Mouse (Mus musculus): ENCODE results near the gene Zrsr1.

The Zrsr1 gene

DNA sequence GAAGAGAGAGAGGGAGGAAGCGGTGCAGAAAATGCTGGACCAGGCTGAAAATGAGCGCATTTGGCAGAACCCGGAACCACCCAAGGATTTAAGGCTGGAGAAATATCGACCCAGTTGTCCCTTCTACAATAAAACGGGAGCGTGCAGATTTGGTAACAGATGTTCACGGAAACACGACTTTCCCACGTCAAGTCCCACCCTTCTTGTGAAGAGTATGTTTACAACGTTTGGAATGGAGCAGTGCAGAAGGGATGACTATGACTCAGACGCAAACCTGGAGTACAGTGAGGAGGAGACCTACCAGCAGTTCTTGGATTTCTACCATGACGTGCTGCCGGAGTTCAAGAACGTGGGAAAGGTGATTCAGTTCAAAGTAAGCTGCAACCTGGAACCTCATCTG lies 1.8 kb downstream of the Zrsr1 start:
- DNase-seq, result no peak

DNA sequence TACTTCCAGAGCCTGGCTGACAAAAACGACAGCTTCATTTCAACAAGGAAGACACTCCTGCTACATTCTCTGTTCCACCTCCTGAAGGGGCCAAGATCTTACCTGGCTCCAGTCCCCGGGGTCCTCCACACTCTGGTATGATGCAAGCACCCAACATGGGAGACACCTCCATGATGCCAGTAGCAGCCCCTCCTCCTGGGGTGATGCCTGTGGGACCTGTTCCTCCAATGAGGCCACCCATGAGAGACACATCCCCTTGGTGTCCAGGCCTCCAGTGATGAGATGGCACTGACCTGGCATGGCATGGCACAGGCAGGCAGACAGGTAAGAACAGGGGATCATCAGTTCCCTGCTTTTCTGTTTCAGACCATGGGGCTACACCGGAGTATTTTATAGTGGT lies 6.4 kb downstream of the Zrsr1 start:
- no peak for DNase-seq

GRCm38 (mm10) chr11:22978711-22979110 lies 6.9 kb downstream of the Zrsr1 start:
- DNase-seq, result no peak

- no peak for DNase-seq
Observed at GRCm38 (mm10) chr11:22979221-22979620, 7.4 kb downstream of the Zrsr1 start.

GRCm38 (mm10) chr11:22981041-22981440 lies 9.2 kb downstream of the Zrsr1 start:
- no peak for DNase-seq

DNA sequence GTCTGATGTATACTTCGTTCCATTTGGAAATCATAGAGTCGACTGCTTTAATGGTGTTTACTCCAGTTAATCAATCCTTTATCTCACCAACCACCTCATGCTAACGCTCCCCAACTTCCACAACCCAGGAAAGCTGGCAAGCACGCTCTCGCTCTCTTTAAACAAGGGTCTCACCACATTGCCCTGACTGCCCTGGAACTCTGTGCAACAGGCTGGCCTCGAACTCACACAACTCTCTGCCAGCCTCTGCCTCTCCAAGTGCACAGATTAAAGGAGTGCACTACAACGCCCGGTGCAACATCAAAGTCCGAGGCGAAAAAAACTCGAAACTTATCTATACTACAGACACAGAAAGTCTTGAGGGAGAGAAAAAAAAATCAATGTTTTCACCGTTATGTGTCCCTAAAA lies 9.7 kb downstream of the Zrsr1 start:
- no peak for DNase-seq

DNA sequence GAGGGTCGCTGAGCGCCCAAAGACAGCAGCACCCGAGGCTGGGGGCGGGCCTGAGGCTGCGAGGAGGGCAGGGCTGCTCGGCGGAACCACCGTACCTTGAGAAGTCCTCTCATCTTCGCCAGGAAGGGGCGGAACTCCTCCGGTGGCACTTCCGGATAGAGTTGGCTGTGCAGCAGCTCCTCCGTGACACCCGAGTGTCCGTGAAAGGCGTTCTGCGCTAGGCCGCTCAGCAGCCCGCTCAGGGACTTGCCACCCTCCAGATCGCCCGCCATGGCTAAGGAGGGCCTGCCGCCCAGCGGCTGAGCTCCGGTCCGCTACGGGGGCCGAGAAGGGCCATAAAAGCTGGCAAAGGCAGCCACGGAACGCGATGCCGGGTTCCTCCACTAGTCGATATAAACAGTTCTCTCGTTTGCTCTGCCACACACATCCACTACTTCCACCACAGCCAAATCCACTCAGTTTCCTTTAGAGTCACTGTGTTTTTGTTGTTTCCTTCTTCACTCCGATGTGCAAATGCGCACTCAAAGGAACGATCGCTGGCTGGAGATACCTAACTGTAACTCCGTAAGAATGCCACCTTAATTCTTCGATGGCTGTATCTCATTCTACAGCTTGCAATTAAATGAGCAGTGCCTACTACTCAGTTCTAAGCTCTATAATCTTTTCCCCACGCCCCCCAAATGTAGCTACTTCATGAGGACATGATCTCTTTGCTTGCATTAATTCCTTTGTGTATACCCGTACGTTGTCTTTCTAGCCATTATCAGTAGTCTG lies 10.4 kb downstream of the Zrsr1 start, which contains the start of the genes Gm28048 and Commd1:
Gm28048 (minus strand) TSS at position 107 of the 774 bp plus-strand sequence.
Commd1 (minus strand) TSS at position 399 of the 774 bp plus-strand sequence.
- peak; percentile 98 for DNase-seq

- no peak for DNase-seq
Observed at GRCm38 (mm10) chr11:22982846-22983245, 11.0 kb downstream of the Zrsr1 start.

- DNase-seq, result no peak
Observed at GRCm38 (mm10) chr11:22985510-22985909, 13.7 kb downstream of the Zrsr1 start.

DNA sequence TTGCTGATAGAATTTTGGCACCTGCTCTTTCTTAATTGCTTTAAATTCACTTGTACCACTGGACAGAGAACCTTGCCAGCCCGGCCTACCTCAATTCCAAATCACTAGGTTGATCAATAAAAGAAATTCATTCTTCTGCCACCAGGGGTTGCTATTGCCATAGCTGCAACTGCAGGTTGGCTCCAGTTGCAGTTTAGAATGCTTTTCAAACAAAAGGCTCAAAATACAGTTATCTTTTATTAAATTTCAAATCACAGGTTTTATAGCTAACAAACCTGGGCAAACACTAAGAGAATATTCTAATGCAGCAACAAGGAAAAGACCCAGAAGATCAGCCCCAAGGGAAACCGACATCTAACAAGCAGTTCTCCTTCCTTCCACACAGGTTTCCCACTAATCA lies 15.6 kb downstream of the Zrsr1 start:
- DNase-seq, result no peak

DNA sequence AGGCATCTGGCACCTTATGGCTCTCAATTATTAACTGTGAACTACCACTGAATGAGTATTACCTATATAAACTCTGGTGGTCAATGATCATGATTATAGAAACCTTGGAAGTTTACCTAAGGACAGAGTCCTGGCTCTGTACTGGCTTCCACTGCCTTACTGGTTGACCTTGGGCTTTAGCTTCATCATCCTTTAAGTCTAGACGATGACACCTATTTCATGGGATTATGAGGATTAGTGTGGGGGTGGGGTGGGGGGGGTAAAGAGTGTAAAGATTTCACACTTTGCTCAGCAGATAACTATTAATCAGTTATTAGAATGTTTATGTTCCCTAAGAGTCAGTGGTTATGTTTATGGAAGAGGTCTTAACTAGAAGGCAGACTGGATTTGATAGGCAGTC lies 18.0 kb downstream of the Zrsr1 start:
- DNase-seq, result no peak

GRCm38 (mm10) chr11:22990393-22991126 lies 18.8 kb downstream of the Zrsr1 start, which contains the start of gene Cct4:
Gene Cct4, plus strand, starts transcription at chr11:22990519.
- peak; percentile 91 for DNase-seq

- DNase-seq, result no peak
Observed at GRCm38 (mm10) chr11:22991218-22991835, 19.5 kb downstream of the Zrsr1 start.

DNA sequence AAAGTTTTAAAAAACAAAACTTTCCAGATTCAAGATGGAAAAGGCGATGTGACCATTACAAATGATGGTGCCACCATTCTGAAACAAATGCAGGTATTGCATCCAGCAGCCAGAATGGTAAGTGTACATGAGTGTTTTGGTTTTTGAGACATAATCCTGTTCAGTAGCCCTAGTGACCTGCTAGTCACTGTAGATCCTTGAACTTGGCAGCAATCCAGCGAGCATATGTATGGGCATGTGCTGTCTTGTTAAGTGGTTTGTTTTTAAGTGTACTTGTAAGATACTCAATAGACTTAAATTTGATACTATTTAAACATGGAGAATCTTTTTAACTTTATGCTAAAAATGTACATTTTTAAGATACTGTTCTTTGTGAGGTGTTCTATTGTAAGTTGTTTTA lies 22.5 kb downstream of the Zrsr1 start:
- no peak for DNase-seq

GRCm38 (mm10) chr11:22995461-22995860 lies 23.7 kb downstream of the Zrsr1 start:
- DNase-seq, result no peak

DNA sequence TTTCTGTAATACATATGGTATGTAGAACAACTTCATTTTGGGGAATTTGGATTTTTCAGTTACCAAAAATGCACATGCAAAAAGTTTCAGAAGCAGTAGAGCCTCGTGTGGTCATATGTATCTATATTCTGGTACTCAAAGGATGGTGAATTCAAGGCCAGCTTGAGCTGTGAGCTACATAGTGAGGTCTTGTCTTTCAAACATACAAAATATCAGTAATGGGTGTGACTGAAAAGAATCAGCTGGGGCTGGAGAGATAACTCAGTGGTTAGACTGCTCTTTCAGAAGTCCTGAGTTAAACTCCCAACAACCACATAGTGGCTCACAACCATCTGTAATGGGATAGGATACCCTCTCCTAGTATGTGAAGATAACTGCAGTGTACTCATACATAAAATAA lies 26.5 kb downstream of the Zrsr1 start:
- DNase-seq, result no peak

- no peak for DNase-seq
Observed at GRCm38 (mm10) chr11:23005276-23005675, 33.5 kb downstream of the Zrsr1 start.

- DNase-seq, result no peak
Observed at GRCm38 (mm10) chr11:23007166-23007480, 35.3 kb downstream of the Zrsr1 start.

GRCm38 (mm10) chr11:23007481-23008180 lies 35.8 kb downstream of the Zrsr1 start, which contains the start of gene Fam161a:
Gene Fam161a, plus strand, starts transcription at chr11:23007531.
- DNase-seq, result peak; percentile 64

DNA sequence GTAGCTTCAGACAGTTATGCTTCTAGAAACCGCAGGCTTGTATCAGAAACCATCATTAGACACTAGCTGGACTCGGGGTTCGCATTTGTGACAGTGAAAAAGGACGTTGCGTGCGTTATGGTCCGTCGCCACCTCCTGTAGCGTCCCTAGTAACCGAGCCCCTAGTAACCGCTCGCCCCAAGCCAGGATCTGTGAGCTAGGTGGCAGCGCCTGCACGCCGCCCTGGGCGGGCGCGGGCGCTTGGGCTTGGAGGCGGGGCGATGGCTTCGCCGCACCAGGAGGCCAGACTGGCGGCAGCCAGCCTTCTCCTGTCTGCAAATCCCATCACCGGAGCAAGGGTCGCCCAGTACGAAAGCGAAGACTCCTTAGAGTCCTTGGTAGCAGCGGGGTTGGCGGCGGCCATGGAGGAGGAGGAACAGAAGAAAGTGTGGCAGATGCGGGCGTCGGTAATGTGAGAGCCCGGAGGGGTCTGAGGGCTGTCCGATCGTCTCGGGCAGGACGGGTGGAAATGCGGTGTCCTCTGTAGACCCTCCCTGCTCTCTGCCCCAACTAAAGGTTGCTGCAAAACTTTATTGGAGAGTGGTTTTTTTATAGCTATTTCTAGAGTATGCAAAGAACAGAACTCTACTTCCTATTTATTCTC lies 36.5 kb downstream of the Zrsr1 start:
- DNase-seq, result peak; percentile 73

DNA sequence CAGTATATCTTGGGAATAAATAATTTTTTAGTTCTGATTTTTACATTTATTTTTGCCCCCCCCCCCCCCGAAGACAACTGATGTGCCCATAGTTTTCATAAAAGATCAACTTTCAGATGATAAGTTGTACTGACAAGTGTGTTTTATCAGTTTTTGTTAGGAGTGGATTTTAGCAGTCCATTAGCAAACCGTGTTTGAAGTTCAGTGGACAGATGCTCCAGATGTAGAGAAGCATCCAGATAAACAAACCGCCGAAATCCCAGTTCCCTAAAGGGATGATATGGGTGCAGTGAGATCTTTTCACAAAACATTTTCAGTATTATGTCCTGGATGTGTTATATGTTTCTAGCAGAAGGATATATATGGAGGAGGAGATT lies 37.0 kb downstream of the Zrsr1 start:
- no peak for DNase-seq

DNA sequence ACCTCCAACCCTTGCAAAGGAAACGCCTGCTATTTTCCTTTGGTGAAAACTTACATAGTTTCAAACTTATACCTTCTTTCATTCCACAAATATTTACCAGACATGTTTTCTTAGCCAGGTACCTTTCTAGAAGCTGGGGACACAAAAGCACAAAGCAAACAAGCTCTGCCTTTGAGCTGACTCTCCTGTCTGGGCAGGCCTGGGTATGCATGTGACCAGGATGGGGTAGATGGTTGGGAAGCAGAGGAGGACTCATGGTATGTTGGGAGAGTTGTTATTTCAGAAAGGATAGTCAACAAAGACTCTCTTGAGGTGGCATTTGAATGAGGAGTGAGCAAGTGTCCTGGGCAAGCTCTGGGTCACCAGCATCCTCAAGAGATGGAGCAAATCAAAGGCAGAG lies 41.3 kb downstream of the Zrsr1 start:
- no peak for DNase-seq
